Mouse (Mus musculus): ENCODE measurements around the gene Tmem97.

DNA sequence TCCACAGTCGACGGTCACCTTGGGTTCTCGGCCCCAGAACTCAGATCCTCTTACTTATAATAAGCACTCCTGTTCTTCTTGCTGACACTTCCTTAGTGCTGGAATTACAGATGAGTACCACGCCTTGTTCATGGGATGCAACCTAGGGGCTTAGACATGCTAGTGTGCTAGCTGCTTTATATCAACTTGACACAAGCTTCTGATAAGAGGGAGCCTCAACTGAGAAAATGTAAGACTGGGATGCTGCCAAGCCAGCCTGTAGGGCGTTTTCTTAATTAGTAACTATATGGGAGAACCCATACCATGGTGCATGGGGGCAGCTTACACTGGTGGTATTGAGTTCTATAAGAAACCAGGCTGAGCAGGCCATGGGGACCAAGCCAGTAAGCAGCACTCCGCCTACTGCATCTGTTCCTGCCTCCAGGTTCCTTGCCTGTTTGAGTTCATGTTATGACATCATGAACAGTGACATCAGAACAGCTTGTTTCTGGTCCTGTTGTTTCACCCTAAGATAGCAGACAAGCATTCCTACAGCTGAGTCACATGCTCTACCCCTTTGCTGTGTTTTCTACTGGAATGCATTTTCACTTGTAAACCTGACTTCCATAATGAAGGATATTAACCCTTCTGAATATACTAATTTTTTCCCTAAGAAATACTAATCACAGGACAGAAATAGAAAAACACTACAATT is 43.8 kb upstream of the Tmem97 start:
- no peak for TF ChIP-seq CTCF (IDR thresholded peaks at IDR 0.05; ENCODE audit: low read depth)
- no peak for TF ChIP-seq EP300 (IDR thresholded peaks at IDR 0.05; ENCODE audit: low read depth)

Measured in liver, postnatal 0 days (tissue).